Mouse (Mus musculus) inflammation-experienced regulatory T-cells (primary cell): ENCODE data around the gene Cutal. TPM values are rescaled to one million over a fixed set of nuclear protein-coding genes. Genes with fewer than 3 reads are reported as not detected.

ENCODE experiments used
- polyA plus RNA-seq, 2 experiments: library from polyadenylated mRNA; unstranded; fragments of 100-300 nt; shearing (Covaris generic); gene quantifications; one replicate each; pipeline ENCODE4 v1.2.1; 2017

Gene Cutal
- polyA plus RNA-seq: under 1 TPM in 1 of 2 experiments, not detected in 1; 0.29 TPM

DNA sequence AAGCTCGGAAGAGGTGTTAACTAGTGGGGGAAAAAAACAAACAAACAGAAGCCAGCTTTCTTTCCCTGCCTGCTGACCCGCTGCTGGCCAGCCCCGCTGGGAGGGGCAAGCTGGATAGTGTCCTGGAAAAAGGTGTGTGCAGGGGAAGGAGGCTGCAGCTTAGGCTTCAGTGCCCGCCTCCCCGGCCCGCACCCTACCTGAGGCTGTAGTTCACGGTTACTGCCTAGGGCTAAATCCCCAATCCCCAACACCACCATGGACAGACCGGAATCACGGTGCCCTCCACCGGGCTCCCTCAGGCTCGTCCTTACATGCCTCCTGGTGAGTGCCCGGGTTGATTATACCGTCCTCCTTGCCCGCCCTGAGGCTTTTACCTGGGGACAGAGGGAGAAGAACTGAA is at the start of gene Cutal:
Cutal (plus strand) TSS at position 126 of the 400 bp plus-strand sequence.

GRCm38 (mm10) chr2:34825827-34826459 is 48.3 kb upstream of the Cutal start, which contains the start of gene Fbxw2:
Fbxw2 (minus strand) TSS chr2:34826311.

DNA sequence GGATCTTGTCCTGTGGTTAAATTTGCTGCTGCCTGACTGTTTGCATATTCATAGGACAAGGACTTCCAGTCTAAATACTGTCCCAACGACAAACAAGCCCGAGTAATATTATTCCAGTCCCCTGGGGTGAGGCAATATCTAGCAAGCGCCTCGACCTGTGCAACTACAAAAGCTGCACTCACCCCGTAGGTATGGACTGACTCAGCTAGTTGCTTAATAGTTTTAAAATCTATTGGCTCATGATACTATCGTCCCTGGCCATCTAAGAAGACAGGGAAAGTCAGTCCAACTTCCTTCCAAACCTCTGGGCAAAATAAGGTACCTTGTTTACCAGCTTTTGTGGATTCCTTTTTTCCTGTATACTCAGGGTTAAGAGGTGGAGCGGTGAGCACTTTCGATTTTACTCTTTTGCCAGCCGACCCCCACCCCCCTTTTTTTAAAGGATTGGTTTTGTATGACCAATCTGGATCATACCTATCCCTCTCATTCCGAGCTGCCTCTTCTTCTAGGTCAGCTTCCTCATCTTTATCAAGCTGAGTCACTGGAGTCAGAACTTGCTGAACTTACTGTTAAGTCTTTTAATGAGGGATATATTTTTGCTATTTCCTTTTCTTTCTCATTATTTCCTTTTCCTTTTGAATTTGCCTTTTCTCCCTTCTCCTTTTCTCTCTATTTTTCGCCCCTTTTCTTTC is 41.3 kb upstream of the Cutal start, which contains the start of gene Gm34653:
Gm34653 (plus strand) TSS at position 242 of the 692 bp plus-strand sequence.

GRCm38 (mm10) chr2:34874816-34875345 is 685 bp downstream of the Cutal start, which contains the start of gene Psmd5:
Psmd5 (minus strand) TSS chr2:34874968.

GRCm38 (mm10) chr2:34913218-34914068 is 39.2 kb downstream of the Cutal start, which contains the start of gene Phf19:
Phf19 (minus strand) TSS chr2:34914026.

Other genes starting within 250 kb of the Cutal start
- 100 to 1,000 TPM in 1 of 2 experiments, 10 to 100 TPM in 1; 90.8 to 106 TPM for gene Gapvd1, start 119.2 kb upstream of the Cutal start, polyA plus RNA-seq
- gene Hspa5, start 102.4 kb upstream of the Cutal start, polyA plus RNA-seq: 100 to 1,000 TPM; 527 to 549 TPM
- gene Rabepk, start 74.5 kb upstream of the Cutal start, polyA plus RNA-seq: 10 to 100 TPM; 39.0 to 45.3 TPM
- gene Fbxw2, start 48.1 kb upstream of the Cutal start, polyA plus RNA-seq: 100 to 1,000 TPM; 142 to 154 TPM
- gene Gm34653, start 41.4 kb upstream of the Cutal start, polyA plus RNA-seq: under 1 TPM; 0.18 to 0.33 TPM
- 100 to 1,000 TPM in 1 of 2 experiments, 10 to 100 TPM in 1; 97.6 to 110 TPM for gene Psmd5, start 572 bp downstream of the Cutal start, polyA plus RNA-seq
- 1 to 10 TPM; 2.2 to 3.2 TPM for gene Phf19, start 39.6 kb downstream of the Cutal start, polyA plus RNA-seq
- 100 to 1,000 TPM; 305 to 432 TPM for gene Traf1, start 87.4 kb downstream of the Cutal start, polyA plus RNA-seq
- gene Hc, start 187.0 kb downstream of the Cutal start, polyA plus RNA-seq: under 1 TPM; 0.20 to 0.60 TPM
- gene AI182371, start 227.1 kb downstream of the Cutal start, polyA plus RNA-seq: 1 to 10 TPM in 1 of 2 experiments, under 1 TPM in 1; 0.48 to 2.4 TPM
- 100 to 1,000 TPM in 1 of 2 experiments, 10 to 100 TPM in 1; 86.2 to 101 TPM for gene Cntrl, start 235.1 kb downstream of the Cutal start, polyA plus RNA-seq